Mouse (Mus musculus): ENCODE data around the gene Nup188.

The Nup188 gene

GRCm38 (mm10) chr2:30242509-30242908 lies 43.7 kb upstream of the Nup188 start:
- Histone ChIP-seq H3K4me3 (replicated peaks; ENCODE audit: low read length) (peak overlapping the region; percentile 21; the same call in 1 of the 2 replicates), H3K9me3 (ENCODE audit: low read length) (no peaks in the 10 kb centered on the region), H3K27me3 (ENCODE audit: insufficient read depth, low read length) (no peaks in the 10 kb centered on the region), H3K36me3 (ENCODE audit: insufficient read depth, low read length) (peaks cover 48% of the 10 kb centered on the region), H3K4me1 (replicated peaks; ENCODE audit: low read depth, low read length) (peaks cover 87% of the 10 kb centered on the region)
- TF ChIP-seq CTCF (conservative IDR thresholded peaks at IDR 0.05; ENCODE audit: low read length), result no peak
- no peak for TF ChIP-seq NANOG (IDR thresholded peaks at IDR 0.05; ENCODE audit: borderline replicate concordance, low read length)
- TF ChIP-seq POU5F1 (IDR thresholded peaks at IDR 0.05; ENCODE audit: borderline replicate concordance, low read length), result no peak

- TF ChIP-seq POU5F1 (IDR thresholded peaks at IDR 0.05; ENCODE audit: borderline replicate concordance, low read length) (no peak), CTCF (conservative IDR thresholded peaks at IDR 0.05; ENCODE audit: low read length) (no peak), NANOG (IDR thresholded peaks at IDR 0.05; ENCODE audit: borderline replicate concordance, low read length) (no peak)
- Histone ChIP-seq H3K4me3 (replicated peaks; ENCODE audit: low read length) (0 out of 2 replicates have a peak overlapping the region, but pooled peaks have one; percentile 21), H3K4me1 (replicated peaks; ENCODE audit: low read depth, low read length) (peaks cover 88% of the 10 kb centered on the region), H3K36me3 (ENCODE audit: insufficient read depth, low read length) (peaks cover 55% of the 10 kb centered on the region), H3K27me3 (ENCODE audit: insufficient read depth, low read length) (no peaks in the 10 kb centered on the region), H3K9me3 (ENCODE audit: low read length) (no peaks in the 10 kb centered on the region)
Observed at GRCm38 (mm10) chr2:30243391-30243790, 42.8 kb upstream of the Nup188 start.

- Histone ChIP-seq H3K9me3 (ENCODE audit: low read length) (no peaks in the 10 kb centered on the region), H3K27me3 (ENCODE audit: insufficient read depth, low read length) (no peaks in the 10 kb centered on the region), H3K4me3 (replicated peaks; ENCODE audit: low read length) (no peak overlapping the region), H3K4me1 (replicated peaks; ENCODE audit: low read depth, low read length) (peaks cover 85% of the 10 kb centered on the region), H3K36me3 (ENCODE audit: insufficient read depth, low read length) (peaks cover 62% of the 10 kb centered on the region)
- TF ChIP-seq POU5F1 (IDR thresholded peaks at IDR 0.05; ENCODE audit: borderline replicate concordance, low read length), result no peak
- no peak for TF ChIP-seq CTCF (conservative IDR thresholded peaks at IDR 0.05; ENCODE audit: low read length)
- TF ChIP-seq NANOG (IDR thresholded peaks at IDR 0.05; ENCODE audit: borderline replicate concordance, low read length), result no peak
Observed at GRCm38 (mm10) chr2:30244595-30245178, 41.5 kb upstream of the Nup188 start.

GRCm38 (mm10) chr2:30247036-30247435 lies 39.2 kb upstream of the Nup188 start:
- Histone ChIP-seq H3K4me3 (replicated peaks; ENCODE audit: low read length) (no peak overlapping the region), H3K9me3 (ENCODE audit: low read length) (no peaks in the 10 kb centered on the region), H3K27me3 (ENCODE audit: insufficient read depth, low read length) (no peaks in the 10 kb centered on the region), H3K4me1 (replicated peaks; ENCODE audit: low read depth, low read length) (peaks cover 85% of the 10 kb centered on the region), H3K36me3 (ENCODE audit: insufficient read depth, low read length) (peaks cover 41% of the 10 kb centered on the region)
- TF ChIP-seq POU5F1 (IDR thresholded peaks at IDR 0.05; ENCODE audit: borderline replicate concordance, low read length) (no peak), NANOG (IDR thresholded peaks at IDR 0.05; ENCODE audit: borderline replicate concordance, low read length) (no peak), CTCF (conservative IDR thresholded peaks at IDR 0.05; ENCODE audit: low read length) (no peak)

GRCm38 (mm10) chr2:30247681-30248080 lies 38.5 kb upstream of the Nup188 start:
- H3K27me3 ChIP-seq (ENCODE audit: insufficient read depth, low read length), result no peaks in the 10 kb centered on the region
- H3K4me1 ChIP-seq (replicated peaks; ENCODE audit: low read depth, low read length), result peaks cover 85% of the 10 kb centered on the region

GRCm38 (mm10) chr2:30249182-30249581 lies 37.0 kb upstream of the Nup188 start:
- Histone ChIP-seq H3K9me3 (ENCODE audit: low read length) (no peaks in the 10 kb centered on the region), H3K27me3 (ENCODE audit: insufficient read depth, low read length) (no peaks in the 10 kb centered on the region), H3K4me1 (replicated peaks; ENCODE audit: low read depth, low read length) (peaks cover 85% of the 10 kb centered on the region), H3K4me3 (replicated peaks; ENCODE audit: low read length) (no peak overlapping the region), H3K36me3 (ENCODE audit: insufficient read depth, low read length) (peaks cover 35% of the 10 kb centered on the region)
- no peak for TF ChIP-seq CTCF (conservative IDR thresholded peaks at IDR 0.05; ENCODE audit: low read length)
- TF ChIP-seq NANOG (IDR thresholded peaks at IDR 0.05; ENCODE audit: borderline replicate concordance, low read length), result no peak
- no peak for TF ChIP-seq POU5F1 (IDR thresholded peaks at IDR 0.05; ENCODE audit: borderline replicate concordance, low read length)

More at GRCm38 (mm10) chr2:30247681-30248080, 38.5 kb upstream of the Nup188 start:
- no peak for TF ChIP-seq CTCF (conservative IDR thresholded peaks at IDR 0.05; ENCODE audit: low read length)
- TF ChIP-seq POU5F1 (IDR thresholded peaks at IDR 0.05; ENCODE audit: borderline replicate concordance, low read length), result no peak
- no peak for TF ChIP-seq NANOG (IDR thresholded peaks at IDR 0.05; ENCODE audit: borderline replicate concordance, low read length)
- Histone ChIP-seq H3K36me3 (ENCODE audit: insufficient read depth, low read length) (peaks cover 41% of the 10 kb centered on the region), H3K4me3 (replicated peaks; ENCODE audit: low read length) (no peak overlapping the region), H3K9me3 (ENCODE audit: low read length) (no peaks in the 10 kb centered on the region)

GRCm38 (mm10) chr2:30250166-30251128 lies 35.8 kb upstream of the Nup188 start:
- Histone ChIP-seq H3K4me1 (replicated peaks; ENCODE audit: low read depth, low read length) (peaks cover 75% of the 10 kb centered on the region), H3K4me3 (replicated peaks; ENCODE audit: low read length) (peak overlapping the region; percentile 39; the same call in 1 of the 2 replicates), H3K27me3 (ENCODE audit: insufficient read depth, low read length) (no peaks in the 10 kb centered on the region), H3K9me3 (ENCODE audit: low read length) (no peaks in the 10 kb centered on the region), H3K36me3 (ENCODE audit: insufficient read depth, low read length) (peaks cover 36% of the 10 kb centered on the region)
- TF ChIP-seq CTCF (conservative IDR thresholded peaks at IDR 0.05; ENCODE audit: low read length), result no peak
- no peak for TF ChIP-seq NANOG (IDR thresholded peaks at IDR 0.05; ENCODE audit: borderline replicate concordance, low read length)
- TF ChIP-seq POU5F1 (IDR thresholded peaks at IDR 0.05; ENCODE audit: borderline replicate concordance, low read length), result no peak

GRCm38 (mm10) chr2:30251417-30252104 lies 34.6 kb upstream of the Nup188 start:
- TF ChIP-seq CTCF (conservative IDR thresholded peaks at IDR 0.05; ENCODE audit: low read length) (no peak), NANOG (IDR thresholded peaks at IDR 0.05; ENCODE audit: borderline replicate concordance, low read length) (no peak), POU5F1 (IDR thresholded peaks at IDR 0.05; ENCODE audit: borderline replicate concordance, low read length) (no peak)

More at GRCm38 (mm10) chr2:30251417-30252104, 34.6 kb upstream of the Nup188 start:
- Histone ChIP-seq H3K4me3 (replicated peaks; ENCODE audit: low read length) (peak overlapping the region; percentile 39; the same call in 1 of the 2 replicates), H3K4me1 (replicated peaks; ENCODE audit: low read depth, low read length) (peaks cover 78% of the 10 kb centered on the region), H3K36me3 (ENCODE audit: insufficient read depth, low read length) (peaks cover 45% of the 10 kb centered on the region), H3K9me3 (ENCODE audit: low read length) (no peaks in the 10 kb centered on the region), H3K27me3 (ENCODE audit: insufficient read depth, low read length) (no peaks in the 10 kb centered on the region)

All from E14TG2a.4 (cell line).